Mouse (Mus musculus): Measurements from ENCODE around the gene 4933428G20Rik.

4933428G20Rik gene

DNA sequence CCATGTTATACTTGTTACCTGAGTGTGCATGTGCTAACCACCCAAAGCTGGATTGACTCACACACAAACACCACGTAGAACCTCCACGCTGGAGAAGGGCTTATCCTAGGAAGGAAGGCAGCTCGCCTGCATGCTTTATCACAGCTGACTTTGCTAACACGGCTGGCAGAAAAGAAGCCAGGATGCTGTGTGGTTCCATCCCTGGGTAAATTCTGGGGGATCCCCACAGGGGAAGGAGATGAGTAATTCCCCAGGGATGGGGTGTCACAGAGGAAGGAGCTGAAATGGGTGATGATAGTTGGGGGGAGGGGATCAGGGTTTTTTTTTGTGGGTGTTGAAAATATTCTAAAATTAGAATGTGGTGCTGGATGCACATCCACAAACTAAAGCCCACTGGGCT lies 5.6 kb upstream of the 4933428G20Rik start:
- in situ Hi-C loops (cut with MboI, MseI), result no loop called here

DNA sequence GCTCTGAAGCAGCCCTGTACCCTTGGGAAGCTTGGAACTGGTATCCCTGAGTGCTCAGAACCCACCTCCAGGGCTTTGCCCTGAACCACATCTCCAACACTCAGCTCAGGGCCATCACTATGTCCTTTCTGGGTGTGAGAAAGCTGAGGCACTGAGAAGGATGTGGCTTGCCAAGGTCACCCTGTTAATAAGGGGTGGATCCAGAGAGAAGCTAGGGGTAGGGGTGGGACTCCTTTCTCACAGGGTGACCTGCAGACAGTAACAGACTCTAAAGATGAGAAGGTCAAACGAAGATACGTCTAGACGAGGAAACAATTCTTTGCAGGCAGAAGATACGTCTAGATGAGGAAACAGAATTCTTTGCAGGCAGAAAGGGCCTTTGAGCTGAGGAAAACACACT lies 2.7 kb upstream of the 4933428G20Rik start:
- in situ Hi-C loops (cut with MboI, MseI), result no loop called here

DNA sequence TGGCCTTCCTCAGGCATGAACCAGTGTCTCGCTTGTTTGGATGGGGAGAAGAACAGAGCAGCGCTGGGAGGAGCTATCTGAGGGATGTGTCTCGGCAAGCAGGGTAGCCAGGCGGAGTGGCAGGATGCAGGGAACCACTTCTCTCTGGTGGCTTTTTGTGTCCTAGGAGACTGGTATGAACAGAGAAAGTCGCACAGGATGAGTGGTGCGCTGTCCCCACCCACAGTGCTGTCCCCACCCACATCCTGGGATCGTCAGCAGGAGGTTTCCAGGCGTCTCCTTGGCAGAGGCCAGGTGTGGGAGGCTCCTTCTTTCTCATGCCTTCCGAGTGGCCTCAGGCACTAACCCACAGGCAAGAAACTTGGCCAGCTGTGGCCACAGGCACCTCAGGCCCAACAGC lies 2.2 kb upstream of the 4933428G20Rik start:
- in situ Hi-C loops (cut with MboI, MseI), result no loop called here

DNA sequence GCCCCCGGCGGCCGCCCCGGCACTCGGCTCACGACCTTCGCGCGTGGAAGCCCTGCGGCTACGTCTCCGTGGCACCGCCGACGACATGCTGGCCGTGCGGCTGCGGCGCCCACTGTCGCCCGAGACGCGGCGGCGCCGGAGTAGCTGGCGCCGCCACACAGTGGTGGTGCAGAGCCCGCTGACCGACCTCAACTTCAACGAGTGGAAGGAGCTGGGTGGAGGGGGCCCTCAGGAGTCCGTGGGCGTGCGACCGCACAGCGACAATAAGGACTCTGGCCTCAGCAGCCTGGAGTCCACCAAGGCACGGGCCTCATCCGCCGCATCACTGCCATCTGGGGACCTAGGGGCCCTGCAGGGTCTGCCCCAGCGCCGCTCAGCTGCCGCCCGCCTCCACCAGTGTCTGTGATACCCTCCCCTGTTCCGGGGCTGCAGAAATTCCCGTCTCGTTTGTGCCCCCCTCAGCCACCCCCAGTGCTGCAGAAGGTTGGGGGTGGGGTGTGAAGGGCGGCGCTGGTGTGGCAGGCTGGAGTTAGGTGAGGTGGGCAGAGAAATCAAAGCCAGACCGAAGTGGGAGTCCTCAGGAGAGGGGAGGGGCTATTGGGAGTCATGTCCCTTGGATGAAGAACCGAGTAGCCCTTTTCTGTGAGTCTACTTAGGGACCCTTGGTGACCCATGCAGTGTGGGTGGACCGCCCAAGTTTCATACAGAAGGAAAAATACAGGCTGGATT lies 744 bp upstream of the 4933428G20Rik start:
- in situ Hi-C loops (cut with MboI, MseI), result no loop called here

DNA sequence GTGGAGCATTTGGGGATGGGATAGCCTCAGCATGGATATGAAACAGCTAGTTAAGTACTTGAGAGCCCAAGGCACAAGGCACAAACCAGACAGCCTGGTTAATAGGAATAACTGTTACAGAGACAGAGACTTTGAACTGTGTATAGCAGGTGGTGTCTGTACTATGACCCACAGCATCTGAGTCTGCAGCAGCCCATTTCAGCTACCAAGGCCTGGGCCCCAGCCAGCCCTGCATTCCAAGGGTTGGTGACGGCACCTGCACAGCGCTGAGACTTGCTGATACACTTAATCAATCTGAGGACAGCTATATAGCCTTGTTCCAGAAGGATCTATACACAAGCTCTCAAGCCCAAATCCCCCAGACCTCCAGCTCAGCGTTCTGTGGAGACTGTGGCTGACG lies 2.6 kb downstream of the 4933428G20Rik start:
- in situ Hi-C loops (cut with MboI, MseI), result no loop called here

DNA sequence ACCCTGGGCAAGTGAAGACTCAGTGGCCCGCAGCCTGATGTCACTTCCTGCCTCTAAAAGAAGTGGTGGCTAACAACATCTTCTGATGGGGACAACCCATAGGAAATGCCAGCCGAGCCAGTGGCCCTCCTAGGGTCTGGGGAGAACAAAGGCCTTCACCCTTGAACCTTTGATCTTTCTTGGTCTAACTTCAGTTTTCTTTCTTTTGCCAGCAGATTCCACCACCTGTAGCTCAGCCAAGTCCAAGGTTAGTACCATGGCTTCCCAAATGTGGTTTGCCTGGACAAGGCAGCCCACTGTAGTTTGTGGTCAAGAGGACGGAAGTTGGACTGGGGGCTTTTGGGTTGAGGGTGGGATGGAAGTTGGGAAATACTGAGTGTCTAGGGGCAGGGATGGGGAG lies 7.3 kb downstream of the 4933428G20Rik start:
- in situ Hi-C loops (cut with MboI, MseI), result no loop called here

DNA sequence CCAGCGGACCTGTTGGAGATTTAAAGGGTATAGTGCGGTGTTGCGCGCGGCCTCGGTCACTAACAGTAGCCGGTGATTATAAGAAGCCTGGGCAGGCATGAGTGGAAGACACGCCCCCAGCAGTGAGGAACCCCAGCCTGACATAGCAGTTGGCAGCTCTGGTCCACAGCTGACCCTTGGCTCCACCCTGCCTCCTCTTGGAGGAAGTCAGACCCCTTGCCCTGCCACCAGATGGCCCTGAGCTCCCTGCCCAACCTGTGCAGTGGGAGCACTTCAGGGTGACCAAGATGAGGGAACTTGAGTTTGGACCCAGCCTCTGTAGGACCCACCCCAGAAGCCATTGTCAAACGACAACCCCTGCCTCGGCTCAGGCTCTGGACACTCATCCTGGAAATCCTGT lies 8.5 kb downstream of the 4933428G20Rik start:
- in situ Hi-C loops (cut with MboI, MseI), result no loop called here

DNA sequence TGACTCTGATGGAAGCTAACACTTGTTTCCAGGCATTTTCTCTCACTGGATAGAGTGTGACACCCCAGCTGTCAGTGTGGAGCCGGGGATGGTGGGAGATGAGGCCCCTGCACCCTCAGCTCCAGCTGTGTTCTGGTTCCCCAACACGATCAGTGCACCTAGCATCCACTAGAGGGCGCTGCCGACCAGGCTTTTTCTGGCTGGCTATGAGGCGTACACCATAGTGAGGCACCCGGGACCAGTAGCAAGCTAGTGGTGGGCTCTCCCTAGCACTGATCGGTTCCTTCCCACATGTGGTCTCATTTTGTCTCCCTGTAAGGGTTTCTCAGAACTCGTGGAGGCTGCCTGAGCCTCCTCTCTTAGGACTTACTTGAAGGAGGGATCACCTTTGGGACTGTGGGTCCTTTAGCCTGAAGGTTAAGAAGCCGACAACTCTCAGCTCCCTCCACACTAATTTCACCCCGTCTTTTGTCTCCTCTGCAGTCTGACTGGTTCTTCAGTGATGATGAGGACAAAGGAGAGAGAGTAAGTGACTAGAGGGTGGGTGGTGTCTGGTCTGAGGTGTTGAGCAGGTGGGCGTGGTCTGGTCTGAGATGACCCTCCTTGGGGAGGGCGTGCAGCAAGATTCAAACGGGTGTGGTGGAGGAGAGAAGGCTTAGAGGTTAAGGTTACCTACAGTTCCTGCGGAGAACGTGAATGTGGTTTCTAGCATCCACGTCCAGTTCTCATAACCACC lies 10.4 kb downstream of the 4933428G20Rik start:
- in situ Hi-C loops (cut with MboI, MseI), result loop anchor here (5.0 kb wide), 1 partner anchor 123 kb away; no protein-coding TSS in a partner anchor

DNA sequence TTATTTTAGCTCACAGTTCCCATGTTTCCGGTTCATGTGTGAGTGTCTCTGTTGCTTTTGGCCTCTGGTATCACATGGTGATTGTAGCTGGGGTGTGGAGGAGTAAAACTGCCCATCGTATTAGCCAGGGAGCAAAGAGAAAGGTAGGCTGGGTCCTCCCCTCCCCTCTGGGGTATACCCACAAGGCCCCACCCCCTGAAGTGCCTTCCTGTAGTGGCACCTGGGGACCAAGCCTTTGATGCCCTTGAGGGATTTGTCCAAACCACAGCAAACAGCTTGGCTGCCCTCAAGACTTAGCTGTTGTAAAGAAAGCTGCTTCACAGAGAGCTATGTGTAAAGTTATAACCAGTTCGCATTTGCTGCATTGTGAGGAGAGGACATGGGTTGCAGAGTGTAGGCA lies 12.5 kb downstream of the 4933428G20Rik start:
- in situ Hi-C loops (cut with MboI, MseI), result loop anchor here (5.0 kb wide), 1 partner anchor 125 kb away; no protein-coding TSS in a partner anchor

DNA sequence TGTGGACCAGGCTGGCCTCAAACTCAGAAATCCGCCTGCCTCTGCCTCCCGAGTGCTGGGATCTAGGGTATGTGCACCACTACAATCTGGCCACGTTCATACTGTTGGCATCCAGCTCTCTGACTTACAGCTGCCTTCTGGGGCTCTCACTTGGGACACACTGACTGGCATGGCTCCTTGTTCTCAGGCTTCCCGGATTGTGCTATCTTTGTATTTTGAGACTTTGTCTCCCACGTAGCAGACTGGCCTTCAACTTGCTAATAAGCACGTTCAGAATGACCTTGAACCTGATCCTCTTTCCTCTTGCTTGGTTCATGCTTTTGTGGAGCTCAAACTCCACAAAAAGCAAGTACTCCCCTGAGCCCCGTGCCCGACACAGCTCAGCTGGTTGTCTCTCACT lies 14.5 kb downstream of the 4933428G20Rik start:
- in situ Hi-C loops (cut with MboI, MseI), result loop anchor here (5.0 kb wide), 1 partner anchor 127 kb away; no protein-coding TSS in a partner anchor

DNA sequence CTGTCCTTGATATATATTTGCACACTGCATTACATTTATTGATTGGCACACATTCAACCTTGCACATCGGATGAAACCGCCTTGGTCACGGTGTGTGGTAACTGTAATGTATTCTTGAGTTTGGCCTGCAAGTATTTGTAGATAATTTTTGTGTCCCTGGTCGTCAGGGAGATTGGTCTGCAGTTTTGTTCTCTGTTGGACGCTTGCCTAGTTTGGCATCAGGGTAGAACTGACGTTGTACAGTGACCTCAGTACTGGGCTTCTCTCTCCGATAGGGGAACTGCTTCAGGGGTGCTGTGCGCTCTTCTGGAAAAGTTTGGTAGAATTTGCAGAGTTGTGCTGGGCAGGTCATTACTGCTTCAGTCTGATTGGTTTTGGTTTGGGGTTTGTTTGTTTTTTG lies 20.3 kb downstream of the 4933428G20Rik start:
- in situ Hi-C loops (cut with MboI, MseI), result no loop called here

DNA sequence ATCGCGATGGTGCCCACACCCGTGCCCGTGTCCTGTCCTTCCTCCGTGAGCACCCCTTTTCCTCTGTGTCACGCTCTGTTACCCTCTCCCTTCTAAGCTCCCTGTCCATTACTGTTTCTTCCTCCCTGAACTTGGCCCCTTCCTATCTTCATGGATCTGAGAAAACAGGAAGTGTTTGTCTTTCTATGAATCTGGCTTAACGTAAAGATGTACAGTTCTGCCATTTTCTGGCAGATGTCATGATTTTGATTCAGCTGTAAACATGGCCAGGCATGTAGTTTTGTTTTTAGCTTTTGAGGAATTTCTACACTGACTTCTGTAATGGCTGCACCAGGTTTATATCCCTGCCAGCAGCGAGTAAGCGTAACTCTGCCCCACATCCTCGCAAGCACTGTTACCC lies 21.1 kb downstream of the 4933428G20Rik start:
- in situ Hi-C loops (cut with MboI, MseI), result no loop called here

DNA sequence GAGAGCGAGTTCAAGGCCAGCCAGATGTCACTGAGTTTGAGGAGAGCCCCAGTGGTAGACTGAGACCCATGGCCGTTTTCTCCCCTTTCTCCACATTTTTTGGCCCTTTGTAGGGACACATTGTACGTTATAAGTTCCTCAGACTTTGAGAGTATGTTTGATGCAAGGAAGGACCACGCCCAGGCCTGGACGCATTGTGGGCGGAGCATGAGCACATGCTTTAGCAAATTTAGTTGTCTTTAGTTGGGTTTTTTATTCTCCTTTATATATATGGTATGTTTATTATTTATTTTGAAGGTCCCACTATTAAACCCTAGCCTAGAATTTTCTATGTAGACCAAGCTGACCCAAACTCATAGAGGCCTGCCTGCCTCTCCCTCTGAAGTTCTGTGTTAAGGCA lies 21.8 kb downstream of the 4933428G20Rik start:
- in situ Hi-C loops (cut with MboI, MseI), result no loop called here

DNA sequence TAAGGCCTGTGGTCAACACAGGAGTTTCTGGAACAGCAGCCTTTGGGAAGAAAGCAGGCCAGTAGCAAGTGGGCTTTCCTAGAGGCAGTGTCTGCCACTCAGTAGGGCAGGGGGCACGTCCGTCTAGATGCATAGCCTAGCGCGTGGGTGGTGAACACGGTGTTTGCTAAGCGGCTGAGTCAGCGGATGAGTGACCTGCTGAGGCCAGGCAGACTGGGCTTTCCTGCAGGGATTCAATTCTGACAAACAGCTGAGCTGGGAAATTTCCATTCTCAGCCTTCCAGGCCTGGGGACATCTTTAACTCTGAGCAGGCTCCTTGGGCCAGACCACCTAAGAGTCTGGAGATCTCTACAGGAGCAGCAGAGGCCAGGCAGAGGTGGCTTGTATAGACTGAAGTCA lies 22.7 kb downstream of the 4933428G20Rik start:
- in situ Hi-C loops (cut with MboI, MseI), result no loop called here

DNA sequence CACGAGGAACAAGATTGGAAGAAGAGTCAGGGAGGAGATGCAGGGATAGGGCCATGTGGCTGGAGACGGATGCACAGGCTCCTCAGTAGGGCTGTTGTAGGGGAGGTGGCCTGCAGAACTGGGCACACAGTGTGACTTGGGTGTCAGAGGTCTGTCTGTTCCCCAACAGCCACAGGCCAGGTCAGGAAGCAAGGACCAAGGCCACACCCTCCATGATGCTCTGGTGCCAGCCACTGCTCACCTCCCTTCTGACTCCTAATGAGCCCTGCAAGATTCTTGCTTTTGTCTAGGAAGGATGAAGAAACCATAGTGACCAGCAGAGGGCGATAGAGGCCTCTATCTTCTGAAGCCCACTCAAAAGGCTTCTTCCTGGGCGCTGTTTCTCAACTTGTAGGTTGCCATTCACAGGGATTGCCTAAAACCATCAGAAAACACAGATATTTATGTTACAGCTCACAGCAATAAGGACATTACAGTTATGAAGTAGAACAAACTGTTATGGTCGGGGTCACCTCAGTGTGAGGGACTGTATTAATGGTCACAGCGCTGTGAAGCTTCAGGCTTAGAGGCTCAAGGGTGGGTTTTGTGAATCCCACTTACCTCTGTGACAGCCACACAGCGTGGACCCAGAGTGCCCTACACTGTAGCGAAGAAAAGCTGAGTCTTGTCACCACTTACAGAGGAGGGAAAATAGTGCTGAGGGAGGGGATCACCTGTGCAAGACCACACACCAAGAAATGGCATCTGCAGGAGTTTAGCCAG lies 23.6 kb downstream of the 4933428G20Rik start:
- in situ Hi-C loops (cut with MboI, MseI), result no loop called here

DNA sequence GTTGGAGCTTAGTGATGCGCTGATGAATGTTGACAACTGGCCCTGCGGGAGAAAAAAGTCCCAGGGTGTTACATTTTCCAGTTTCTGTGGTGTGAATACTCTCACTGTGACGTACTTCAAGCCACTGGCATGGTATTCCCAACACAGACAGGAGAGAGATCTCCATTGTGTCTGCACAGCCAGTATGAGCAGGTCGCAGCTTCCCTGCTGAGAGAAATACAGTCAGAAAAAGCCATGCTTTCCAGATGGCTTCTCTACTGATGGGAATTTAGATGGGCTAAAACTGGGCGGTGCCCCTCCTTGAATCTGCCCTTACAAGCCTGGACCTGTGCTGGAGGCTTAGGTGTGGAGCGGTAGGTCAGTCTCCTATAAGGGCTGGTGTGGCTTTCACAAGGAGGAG lies 28.9 kb downstream of the 4933428G20Rik start:
- in situ Hi-C loops (cut with MboI, MseI), result loop anchor here (5.0 kb wide), 1 partner anchor 34 kb away; no protein-coding TSS in a partner anchor

DNA sequence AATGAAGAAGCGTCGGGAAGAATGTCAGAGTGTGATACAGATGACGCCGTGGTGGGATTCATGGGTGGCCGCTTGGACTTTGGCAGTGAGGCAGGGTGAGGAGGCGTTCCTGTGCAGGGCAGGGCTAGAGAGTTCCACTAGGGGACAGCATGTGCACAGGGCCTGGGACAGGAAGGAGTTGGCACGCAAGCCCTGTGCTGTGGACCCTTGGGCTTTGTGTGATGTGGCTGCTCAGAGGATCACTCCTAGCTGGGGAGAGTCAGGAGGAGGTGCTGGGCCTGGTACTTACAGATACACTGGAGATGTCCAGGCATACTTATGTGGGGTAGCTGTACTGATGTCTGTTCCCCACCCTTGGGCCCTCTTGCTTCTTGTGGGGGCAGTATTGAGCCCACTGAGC lies 30.3 kb downstream of the 4933428G20Rik start:
- in situ Hi-C loops (cut with MboI, MseI), result loop anchor here (5.0 kb wide), 1 partner anchor 33 kb away; no protein-coding TSS in a partner anchor

DNA sequence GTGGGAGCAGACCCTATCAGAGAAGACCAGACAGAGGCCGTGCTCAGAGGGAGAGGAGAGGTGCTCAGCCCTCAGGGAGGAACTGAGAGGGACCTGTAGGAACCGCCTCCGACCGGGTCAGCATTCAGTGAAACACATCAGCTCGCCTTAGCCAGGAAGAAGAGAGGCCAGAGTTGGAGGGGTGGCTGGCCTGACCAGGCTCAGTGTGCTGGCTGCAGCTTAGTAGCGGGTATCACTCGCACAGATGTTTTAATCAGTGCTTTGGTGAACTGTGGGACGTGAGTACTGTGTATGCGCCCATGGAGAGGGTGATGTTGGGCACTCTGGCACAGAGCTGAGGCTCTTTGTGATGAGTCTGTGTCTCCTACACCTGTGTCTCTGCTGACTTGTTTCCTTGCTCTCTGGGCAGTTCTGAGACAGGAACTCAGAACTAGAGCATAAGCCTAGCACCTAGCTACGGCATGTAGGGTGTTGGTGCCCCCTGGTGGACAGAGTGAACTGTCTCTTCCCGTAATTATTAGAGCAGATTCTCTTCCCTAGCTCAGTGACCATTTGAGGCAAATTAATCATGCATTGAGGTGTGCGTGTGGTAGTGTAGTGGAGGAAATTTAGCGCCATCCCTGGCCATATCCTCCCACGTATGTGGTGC lies 31.4 kb downstream of the 4933428G20Rik start:
- in situ Hi-C loops (cut with MboI, MseI), result no loop called here

DNA sequence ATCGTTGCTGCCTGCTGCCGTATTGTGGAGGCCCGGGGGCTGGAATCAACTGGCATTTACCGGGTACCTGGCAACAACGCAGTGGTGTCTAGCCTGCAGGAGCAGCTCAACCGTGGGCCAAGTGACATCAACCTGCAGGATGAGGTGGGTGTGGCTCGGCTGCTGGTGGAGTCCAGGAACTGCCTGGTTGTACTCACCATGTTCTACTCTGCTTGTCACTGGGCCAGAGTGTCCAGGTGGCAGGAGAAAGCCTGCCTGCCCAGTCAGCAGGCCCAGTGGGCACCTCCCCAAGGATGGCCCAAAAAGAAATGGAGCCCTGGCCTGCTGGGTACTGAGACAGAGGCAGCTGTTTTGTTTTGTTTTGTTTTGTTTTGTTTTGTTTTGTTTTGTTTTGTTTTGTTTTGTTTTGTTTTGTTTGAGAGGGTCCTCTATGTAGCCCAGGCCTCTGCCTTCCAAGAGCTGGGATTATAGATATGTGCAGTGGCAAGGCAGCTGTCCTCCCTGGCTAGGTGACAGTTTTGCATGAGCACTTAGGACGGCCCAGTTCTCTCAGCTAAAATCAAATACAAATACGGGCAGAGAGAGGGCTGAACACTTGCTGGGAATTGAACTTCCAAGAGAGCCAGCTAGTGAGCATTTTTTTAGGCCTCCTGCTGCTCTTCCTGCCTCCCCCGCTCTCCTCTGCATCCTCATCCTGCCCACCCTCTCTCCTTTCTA lies 33.5 kb downstream of the 4933428G20Rik start:
- in situ Hi-C loops (cut with MboI, MseI), result no loop called here

DNA sequence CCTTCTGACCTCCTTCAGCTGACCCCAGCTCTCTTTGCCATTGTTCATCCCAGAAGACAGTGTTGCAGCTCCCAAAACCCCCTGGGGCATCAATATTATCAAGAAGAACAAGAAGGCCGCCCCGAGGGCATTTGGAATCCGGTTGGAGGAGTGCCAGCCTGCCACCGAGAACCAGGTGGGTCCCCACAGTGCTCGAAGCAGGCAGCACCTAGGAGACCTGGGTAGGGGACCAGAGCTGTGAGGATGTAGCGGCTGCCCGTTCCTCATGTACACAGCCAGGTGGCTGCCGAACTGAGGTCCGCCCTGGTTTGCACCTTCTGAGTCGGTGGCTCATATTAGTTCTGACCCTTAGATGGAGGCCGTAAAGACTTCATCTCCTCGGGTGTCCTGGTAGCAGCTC lies 34.2 kb downstream of the 4933428G20Rik start:
- in situ Hi-C loops (cut with MboI, MseI), result no loop called here

DNA sequence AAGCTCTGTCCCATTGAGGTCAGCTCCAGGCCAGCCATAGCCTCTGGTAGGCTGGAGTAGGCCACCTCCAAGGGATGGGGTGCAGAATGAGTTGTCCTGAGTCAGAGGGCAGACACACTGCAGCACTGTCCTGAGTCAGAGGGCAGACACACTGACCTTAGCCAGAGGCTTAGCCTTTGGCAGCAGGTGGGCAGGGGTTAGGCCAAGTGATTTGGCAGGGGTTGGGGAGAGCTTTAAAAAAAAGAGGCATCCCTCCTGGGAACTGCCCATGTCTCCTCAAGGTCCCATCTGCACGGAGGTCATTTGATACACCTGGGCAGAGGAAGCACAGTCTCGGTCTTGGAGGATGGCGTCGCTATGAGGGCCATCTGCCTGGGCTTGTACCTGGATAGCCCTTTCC lies 36.1 kb downstream of the 4933428G20Rik start:
- in situ Hi-C loops (cut with MboI, MseI), result no loop called here

Measured in regulatory T cell (primary cell).